ENCODE assay signal across 22 mouse cellular contexts in genomic region chr14:45740662-45741061, GRCm38 (mm10).
DNase-seq lines count a peak whose midpoint lies in the region; ATAC-seq and TF ChIP-seq lines count a peak whose summit lies in the region.
"Had no signal": no experiment of that assay in that cellular context is flagged by ENCODE, and none has a peak within 500 bp of the region (broad histone marks: within the 10 kb centered on the region; RNA-seq: fewer than 3 reads in every experiment).

No protein-coding gene starts in this region.

- no peaks in the 10 kb centered on the region for H3K36me3 ChIP-seq in kidney, embryonic 14.5 days (ENCODE audit: control insufficient read depth, insufficient read depth, low read length)
- H3K36me3 ChIP-seq in liver, postnatal 0 days (replicated peaks; ENCODE audit: insufficient read depth, low read length), result no peaks in the 10 kb centered on the region
- H3K36me3 ChIP-seq: heart, embryonic 15.5 days; limb, embryonic 13.5 days; liver, embryonic 13.5 days; midbrain, embryonic 12.5 days; neural tube, embryonic 12.5 days had no signal

- H3K27ac ChIP-seq in kidney, embryonic 14.5 days (ENCODE audit: low read depth, low read length), result no peak overlapping the region
- H3K27ac ChIP-seq in liver, postnatal 0 days (ENCODE audit: low read depth), result no peak overlapping the region
- H3K27ac ChIP-seq: heart, embryonic 15.5 days; limb, embryonic 13.5 days; liver, embryonic 13.5 days; macrophage; midbrain, embryonic 12.5 days; neural tube, embryonic 12.5 days had no signal

- no peaks in the 10 kb centered on the region for H3K9me3 ChIP-seq in kidney, embryonic 14.5 days (ENCODE audit: control insufficient read depth, low read length)
- H3K9me3 ChIP-seq in liver, postnatal 0 days (ENCODE audit: low read length), result no peaks in the 10 kb centered on the region
- H3K9me3 ChIP-seq: heart, embryonic 15.5 days; limb, embryonic 13.5 days; liver, embryonic 13.5 days; midbrain, embryonic 12.5 days; neural tube, embryonic 12.5 days had no signal

- H3K27me3 ChIP-seq in kidney, embryonic 14.5 days (ENCODE audit: control insufficient read depth, insufficient read depth, low read length), result no peaks in the 10 kb centered on the region
- H3K27me3 ChIP-seq in liver, postnatal 0 days (ENCODE audit: insufficient read depth, low read length), result no peaks in the 10 kb centered on the region
- H3K27me3 ChIP-seq: heart, embryonic 15.5 days; limb, embryonic 13.5 days; liver, embryonic 13.5 days; midbrain, embryonic 12.5 days; neural tube, embryonic 12.5 days; Patski had no signal

- H3K9ac ChIP-seq in kidney, embryonic 14.5 days (ENCODE audit: low read depth, low read length), result no peak overlapping the region
- H3K9ac ChIP-seq in liver, postnatal 0 days (replicated peaks), result no peak overlapping the region
- H3K9ac ChIP-seq: heart, embryonic 15.5 days; limb, embryonic 13.5 days; liver, embryonic 13.5 days; midbrain, embryonic 12.5 days; neural tube, embryonic 12.5 days had no signal

- 0 out of 2 replicates have a peak, but pooled peaks have one; percentile 28 for ATAC-seq in kidney, embryonic 14.5 days (ENCODE audit: low FRiP score, low TSS enrichment)
- ATAC-seq in liver, postnatal 0 days, result no peak
- ATAC-seq: activated CD4-positive, CD25-positive, alpha-beta regulatory T cell, adult 4 months; inflammation-experienced regulatory T-cells, adult 6 months; Patski had no signal

- TF ChIP-seq EP300 in liver, postnatal 0 days (IDR thresholded peaks at IDR 0.05; ENCODE audit: low read depth), result no peak

- DNase-seq in kidney, postnatal 14 days, result no peak
- peak; percentile 6 for DNase-seq in NIH3T3 (ENCODE audit: low read depth)
- peak; percentile 52 for DNase-seq in embryo, embryonic 10.5 days (ENCODE audit: low spot score)
- peak; percentile 42 for DNase-seq in lung, postnatal 25 days (ENCODE audit: low spot score)
- no peak for DNase-seq in ovary, postnatal 10 days (ENCODE audit: low spot score)
- no peak for DNase-seq in liver, postnatal 0 days
- DNase-seq: adrenal gland, postnatal 10 days; cerebellum, adult 9-10 months; heart, adult 18-20 months; kidney, adult 2 months; liver, embryonic 13.5 days; right cerebral cortex, adult 18-20 months; thymus, postnatal 14 days had no signal

- no peak for TF ChIP-seq CTCF in liver, postnatal 0 days (IDR thresholded peaks at IDR 0.05; ENCODE audit: low read depth)

- no peak overlapping the region for H3K4me3 ChIP-seq in kidney, embryonic 14.5 days (ENCODE audit: low read length)
- H3K4me3 ChIP-seq in liver, postnatal 0 days (ENCODE audit: low read depth, low read length), result no peak overlapping the region
- H3K4me3 ChIP-seq: heart, embryonic 15.5 days; limb, embryonic 13.5 days; liver, embryonic 13.5 days; midbrain, embryonic 12.5 days; neural tube, embryonic 12.5 days had no signal

- 22% methylated on average over 3 of the region's 3 CpGs for WGBS in kidney, embryonic 14.5 days
- WGBS in liver, postnatal 0 days (ENCODE audit: insufficient replicate concordance), result 46% methylated on average over 3 of the region's 3 CpGs

- H3K4me1 ChIP-seq in kidney, embryonic 14.5 days (ENCODE audit: control insufficient read depth, insufficient read depth, low read length), result no peaks in the 10 kb centered on the region
- no peaks in the 10 kb centered on the region for H3K4me1 ChIP-seq in liver, postnatal 0 days (ENCODE audit: insufficient read depth)
- H3K4me1 ChIP-seq: heart, embryonic 15.5 days; limb, embryonic 13.5 days; liver, embryonic 13.5 days; midbrain, embryonic 12.5 days; neural tube, embryonic 12.5 days had no signal

- no peak overlapping the region for H3K4me2 ChIP-seq in kidney, embryonic 14.5 days (replicated peaks; ENCODE audit: low read depth, low read length)
- H3K4me2 ChIP-seq in liver, postnatal 0 days (ENCODE audit: low read depth, low read length), result no peak overlapping the region
- H3K4me2 ChIP-seq: heart, embryonic 15.5 days; limb, embryonic 13.5 days; liver, embryonic 13.5 days; midbrain, embryonic 12.5 days; neural tube, embryonic 12.5 days had no signal

Comparison
In these comparisons a context has a peak if more than half of its experiments do, and no peak if none do; other contexts are left out.
1. DNase-seq: peak in NIH3T3 (single experiment), embryo, embryonic 10.5 days (single experiment) and lung, postnatal 25 days (single experiment); none in kidney, postnatal 14 days (single experiment), ovary, postnatal 10 days (single experiment) and liver, postnatal 0 days (single experiment).